Mouse (Mus musculus) right cerebral cortex, adult 2 months (tissue): Measurements from ENCODE around the gene Agps.

Experiments
- DNase-seq, 2 experiments: peaks; one replicate each; pipeline ENCODE4 v3.0.0; 2021 to 2022; ENCODE audit warnings: low spot score in 2 of 2

Gene Agps

DNA sequence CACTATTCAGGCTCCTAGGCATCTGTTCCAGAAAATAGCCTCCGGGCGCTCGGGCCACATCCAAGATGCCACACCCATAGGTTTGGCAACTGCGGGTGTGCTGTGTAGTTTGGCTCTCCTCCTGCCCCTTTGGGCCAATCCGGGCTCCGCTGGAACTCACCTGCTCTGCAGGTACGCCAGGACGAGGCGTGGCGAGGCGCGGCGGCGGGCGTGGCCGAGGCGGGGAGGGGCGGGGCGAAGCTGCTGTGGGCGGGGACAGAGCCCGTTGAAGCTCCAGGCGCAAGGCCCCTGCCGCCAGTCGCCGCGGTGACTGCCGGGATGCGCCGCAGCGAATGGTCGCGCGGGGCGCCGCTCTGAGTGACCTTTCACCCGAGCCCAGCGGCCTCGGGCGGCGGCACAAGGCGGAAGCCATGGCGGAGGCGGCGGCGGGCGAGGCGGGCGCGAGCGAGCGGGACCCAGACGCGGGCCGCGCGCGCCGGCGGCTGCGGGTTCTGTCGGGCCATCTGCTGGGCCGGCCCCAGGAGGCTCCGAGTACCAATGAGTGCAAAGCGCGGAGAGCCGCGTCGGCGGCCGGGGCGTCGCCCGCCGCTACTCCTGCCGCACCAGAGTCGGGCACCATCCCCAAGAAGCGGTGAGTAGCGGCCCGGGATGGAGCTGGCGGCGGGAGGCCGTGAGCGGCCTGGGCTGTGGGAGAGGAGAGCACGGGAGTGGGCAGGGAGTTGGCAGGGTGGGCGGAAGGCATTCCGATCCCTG is at the start of gene Agps:
Gene Agps (plus strand): TSS at position 297 of the 753 bp plus-strand sequence.
- peak; percentile 78 to 85 for DNase-seq

DNA sequence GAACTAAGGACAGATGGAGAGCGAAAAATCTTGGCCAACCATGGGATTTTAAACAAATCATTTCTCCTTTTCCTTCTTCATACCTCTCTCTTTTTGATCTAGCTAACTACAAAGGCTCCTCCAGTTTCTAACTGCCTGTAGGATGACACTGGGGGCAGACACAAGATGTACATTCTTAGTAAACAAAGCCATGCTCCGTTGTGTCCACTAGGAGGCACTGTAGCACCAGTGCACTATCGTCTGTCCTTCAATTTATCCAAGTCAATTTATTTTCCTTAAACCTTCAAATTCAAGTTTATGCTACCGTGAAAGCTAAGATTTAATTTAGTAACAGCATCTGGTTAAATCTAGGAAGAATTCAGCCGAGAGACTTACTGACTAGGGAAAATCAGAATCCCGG is 45.9 kb upstream of the Agps start:
- peak; percentile 17 to 30 for DNase-seq

DNA sequence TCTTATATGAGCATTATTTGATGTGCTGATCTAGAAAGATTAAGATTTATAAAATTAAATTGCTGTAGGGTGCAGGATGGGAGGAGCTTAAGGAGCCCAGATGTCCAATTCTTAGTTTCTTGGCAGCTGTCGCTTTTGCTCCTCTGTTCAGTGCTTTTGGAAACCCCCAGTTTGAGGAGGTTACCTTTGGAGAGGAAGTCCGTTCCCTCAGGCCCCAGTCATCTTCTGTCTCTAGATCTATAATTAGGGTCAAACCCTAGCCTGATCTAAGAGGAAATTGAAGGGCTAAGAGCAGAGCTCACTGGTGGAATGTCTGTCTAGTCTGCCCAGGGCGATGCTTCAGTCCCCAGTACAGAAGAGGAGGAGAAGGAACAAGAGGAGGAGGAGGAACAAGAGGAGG is 43.5 kb upstream of the Agps start:
- DNase-seq = no peak

DNA sequence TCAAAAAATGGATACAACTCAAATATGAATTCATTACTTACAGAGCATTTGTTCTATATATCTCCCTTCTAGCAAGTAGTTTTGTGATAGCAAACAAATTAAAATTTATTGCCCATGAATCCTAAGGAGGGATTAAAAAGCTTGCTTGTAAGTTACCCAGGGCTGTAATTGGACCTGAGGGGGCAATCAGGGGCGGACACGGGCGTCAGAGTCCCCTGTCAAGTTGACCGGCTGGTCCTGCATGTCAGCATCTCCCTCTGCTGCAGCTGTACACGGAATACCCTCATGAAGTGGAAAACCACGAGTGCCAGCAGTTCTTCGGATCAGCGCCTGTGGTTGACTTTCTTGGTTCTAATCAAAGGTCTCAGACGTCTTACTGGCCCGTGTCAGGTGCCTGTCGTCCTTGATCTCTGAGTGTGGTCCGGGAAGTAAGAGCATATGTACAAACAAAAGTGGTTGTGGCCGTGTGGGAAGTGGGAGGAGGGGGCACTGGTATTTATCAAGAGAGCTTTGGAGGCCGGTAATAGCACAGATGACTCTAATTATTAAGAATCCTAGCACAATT is 41.9 kb upstream of the Agps start:
- no peak for DNase-seq

DNA sequence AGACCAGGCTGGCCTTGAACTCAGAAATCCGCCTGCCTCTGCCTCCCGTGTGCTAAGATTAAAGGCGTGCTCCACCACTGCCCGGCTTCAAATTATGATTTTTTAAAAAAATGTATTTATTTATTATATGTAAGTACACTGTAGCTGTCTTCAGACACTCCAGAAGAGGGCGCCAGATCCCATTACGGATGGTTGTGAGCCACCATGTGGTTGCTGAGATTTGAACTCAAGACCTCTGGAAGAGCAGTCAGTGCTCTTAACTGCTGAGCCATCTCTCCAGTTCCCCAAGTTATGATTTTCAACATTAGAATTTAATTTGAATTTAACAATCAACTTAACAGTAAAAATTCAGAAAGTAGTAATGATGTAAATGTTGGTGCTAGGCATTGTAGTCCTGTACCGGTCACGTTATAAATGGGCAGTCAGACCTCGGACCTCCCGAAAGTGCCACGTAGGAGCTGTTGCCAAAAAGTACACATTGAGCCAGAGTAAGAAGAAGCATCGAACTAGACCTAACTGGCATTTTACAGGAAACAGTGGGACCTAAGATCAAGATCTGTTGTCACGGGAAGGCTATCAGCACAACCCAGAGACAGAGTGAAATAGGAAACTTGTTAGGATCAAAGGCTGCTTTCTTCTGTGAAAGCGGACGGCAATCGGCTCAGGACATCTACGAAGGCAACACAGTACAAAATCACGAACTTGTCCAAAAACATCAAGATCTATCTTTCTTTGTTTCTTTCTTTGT is 40.2 kb upstream of the Agps start:
- no peak for DNase-seq

DNA sequence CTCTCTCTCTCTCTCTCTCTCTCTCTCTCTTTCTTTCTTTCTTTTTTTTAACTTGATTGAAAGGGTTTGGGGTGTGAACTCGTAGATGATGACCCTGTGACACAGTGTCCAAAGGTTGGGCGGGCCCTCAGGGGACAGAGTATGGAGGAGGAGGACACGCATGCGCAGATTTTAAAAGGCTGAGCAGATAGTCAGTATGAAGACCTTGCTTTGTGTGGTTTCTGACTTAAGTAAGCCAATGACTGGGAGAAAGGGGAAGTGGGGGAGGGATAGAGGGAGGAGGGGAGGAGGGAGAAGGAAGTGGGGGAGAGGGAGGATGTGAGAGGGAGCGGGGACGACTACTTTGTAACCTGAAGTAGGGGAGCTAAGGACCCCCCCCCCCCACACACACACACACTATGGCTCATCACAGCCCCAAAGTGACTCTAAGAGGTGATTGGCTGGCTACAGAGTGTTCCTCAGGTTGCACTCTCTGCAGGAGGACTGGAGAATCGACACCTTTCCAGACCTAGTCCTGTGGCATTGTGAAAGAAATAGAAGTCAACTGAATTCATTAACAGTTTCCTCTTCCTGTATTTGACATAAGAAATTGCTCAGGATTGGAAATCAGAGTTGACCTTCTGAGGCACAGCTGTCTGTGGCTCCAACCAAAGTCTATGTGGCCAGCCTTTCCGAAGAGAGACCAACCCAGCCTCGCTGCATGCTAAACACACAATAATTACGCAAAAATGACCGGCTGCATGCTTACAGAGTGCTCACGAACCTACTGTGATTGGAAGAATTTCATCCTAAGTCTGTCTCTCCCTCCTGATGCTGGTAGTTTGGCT is 39.4 kb upstream of the Agps start:
- no peak for DNase-seq

DNA sequence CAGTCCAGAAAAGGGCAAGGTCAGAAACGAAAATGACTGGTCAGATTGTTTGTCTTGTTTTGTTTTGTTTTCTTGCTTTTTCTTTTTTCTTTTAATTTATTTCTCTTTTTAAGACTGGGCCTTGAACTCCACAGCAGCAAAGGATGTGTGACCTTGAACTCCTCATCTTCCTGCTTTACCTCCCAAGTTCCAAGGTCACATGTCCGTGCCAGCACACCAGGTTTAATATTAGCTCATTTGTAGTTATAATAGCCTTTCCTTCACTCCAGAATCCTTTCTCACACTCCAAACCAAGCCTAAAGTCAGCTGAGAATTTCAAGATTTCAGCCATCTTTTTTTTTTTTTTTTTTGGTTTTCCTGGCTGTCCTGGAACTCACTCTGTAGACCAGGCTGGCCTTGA is 35.8 kb upstream of the Agps start:
- no peak for DNase-seq

DNA sequence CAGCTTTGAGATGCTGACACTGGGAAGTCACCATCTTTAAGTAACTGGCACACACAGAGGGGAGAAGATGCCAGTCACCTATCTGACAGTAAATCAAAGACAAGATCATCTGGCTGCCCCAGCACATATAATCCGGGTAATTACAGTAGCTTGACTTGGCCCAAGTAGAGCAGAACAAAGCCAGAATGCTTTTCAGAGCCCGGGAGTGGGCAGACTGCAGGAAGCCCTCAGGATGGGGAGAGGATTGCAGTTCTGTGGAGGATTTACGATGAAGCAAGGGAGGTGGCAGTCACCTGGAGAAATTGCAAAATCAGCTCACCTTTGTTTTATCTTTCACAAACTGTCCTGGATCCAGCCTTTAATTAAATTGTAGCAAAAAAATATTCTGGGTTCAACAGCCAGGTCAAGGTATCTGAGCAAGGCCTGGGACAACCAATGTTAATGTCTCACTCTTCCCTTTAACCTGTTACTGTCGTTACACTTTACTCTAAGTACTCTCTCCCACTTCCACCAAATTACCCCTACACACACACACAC is 33.5 kb upstream of the Agps start:
- DNase-seq = no peak

DNA sequence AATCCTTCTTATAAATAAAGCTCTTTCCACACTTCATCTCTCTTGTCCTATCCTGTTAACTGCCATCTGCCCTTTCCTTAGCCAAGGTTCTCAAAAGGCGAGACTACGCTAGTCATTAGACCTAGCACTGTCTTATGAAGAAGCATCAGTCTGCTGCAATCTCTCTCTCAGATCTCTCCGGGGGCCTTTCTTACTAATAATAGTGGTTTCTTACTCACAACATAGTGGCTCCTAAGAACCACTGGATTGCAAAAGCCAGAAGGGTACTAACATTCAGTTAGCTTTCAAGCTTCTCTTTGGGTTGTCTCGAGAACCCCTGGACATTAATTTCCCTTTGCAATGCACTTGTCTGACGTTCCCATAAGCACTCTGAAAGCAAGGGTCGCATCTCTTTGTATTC is 26.2 kb upstream of the Agps start:
- no peak for DNase-seq

DNA sequence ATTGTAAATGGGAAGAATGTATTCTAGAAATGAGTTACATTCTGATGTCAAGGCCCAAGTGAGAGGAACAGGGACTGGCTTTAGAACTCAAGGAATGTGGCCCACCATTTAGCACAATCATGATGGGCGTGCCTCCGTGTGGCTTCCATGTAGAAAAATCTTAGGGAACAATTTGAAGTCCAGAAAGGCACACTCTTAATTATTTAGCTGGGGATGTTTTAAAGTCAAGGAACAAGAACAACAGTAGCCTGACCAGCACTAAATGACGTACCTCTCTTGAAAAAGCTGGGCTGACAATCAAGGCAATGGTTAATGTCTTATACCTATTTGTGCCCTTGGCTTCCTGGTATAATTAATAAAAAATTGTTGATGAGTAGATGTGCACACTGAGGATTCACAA is 25.1 kb upstream of the Agps start:
- no peak for DNase-seq

DNA sequence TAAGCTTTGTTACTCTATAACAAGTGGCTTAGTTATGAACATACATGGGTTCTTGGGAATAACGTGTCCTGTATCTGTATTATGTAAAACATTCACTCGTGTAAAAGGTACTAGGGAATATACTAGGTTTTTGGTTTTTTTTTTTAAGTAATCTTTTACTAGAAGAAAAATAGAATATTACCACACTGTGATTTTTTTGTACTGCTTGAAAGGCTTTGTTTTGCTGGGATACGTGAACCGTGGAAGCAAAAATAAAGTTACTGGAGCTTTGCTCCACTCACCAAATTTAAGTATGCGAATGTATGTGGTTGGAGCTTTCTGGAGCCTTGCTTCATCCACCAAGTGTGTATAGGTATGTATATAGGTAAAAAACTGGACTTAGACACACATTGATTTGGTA is 24.5 kb upstream of the Agps start:
- no peak for DNase-seq

DNA sequence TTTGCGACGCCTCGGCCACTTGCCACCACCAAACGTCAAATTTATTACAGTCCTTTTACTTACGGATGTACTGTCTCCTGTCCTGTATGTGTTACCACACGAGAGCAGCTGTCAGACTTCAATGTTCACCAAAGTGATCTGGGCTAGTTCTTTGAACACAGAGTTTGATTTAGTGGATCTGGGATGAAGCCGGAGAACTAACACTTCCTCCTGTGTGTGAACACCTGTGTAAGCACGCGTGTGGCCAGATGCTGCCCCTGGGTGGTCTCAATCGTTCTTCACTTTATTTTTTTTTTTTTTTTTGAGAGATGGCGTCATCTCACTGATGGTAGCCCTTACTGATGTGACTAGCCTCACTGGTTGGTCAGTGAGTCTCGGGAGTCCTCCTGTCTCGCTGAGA is 17.1 kb upstream of the Agps start:
- no peak for DNase-seq

DNA sequence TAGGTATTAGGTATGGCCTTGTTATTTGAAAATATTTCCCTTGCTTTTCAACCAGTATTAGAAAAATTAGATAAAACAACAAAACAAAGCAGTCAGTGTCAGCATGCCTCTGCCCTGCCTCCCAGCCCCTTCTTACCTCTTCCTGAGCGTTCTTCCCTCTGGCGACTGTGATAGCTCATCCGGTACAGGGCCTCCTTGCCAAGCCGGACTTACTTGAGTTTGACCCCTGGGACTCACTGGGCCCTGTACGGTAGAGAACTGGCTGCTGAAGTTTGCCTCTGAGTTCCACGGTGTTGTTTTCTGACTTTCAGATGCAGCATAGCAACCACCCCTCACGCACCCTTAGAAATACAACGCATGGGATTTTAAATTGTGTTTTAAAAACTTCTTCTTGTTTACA is 16.5 kb upstream of the Agps start:
- DNase-seq = no peak

DNA sequence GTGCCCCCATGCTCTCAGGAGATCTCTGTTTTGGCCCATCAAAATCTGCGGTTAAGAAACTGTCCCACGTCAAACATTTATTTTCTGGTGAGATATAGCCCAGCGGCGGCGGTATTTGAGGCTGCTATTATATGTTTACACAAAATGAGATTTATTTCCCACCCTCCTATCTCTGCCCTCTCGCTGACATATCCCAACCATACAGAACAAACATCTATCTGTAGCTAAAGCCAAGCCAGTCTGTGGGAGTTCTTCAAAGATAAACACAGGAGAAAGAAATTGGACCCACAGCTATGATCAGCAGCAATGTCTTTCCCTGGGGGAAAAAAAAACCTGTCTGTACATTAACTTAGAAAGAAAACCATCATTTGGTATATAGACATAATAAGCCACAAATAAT is 15.3 kb upstream of the Agps start:
- no peak for DNase-seq

DNA sequence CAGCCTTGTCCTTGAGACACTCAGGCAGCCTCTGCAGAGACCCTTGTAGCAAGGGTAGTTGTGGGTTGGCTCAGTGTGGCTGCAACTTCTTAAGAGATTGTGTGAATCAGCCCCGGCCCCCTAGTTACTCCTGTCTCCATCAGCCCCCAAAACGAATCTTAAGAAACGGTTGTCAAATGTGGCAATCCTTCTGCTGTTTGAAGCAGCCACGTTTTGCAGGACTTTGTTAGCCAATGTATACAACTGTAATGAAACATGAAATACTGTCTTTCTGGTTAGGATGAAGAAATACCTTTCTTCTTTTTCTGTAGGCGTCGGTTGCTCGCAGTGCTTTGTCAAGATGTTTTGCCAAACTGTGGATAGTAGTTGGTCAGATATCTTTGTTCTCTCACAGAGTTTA is 13.3 kb upstream of the Agps start:
- DNase-seq = no peak

DNA sequence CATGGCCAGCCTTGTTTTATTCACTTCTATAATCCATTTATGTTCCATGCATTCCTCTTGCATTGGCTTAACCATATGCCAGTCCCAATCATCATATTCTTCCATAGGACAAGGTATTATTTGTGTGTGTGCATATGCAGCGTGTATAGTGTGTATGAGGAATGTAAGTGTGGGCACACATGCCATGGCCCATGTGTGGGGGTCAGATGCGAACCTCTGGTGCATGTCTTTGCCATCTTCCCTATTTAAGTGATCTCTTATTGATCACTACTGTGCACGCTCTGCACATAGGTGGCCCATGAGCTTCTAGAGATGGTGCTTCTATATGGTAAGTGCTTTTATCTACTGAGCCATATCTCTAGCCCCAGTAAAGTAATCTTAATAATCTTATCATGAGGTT is 12.2 kb upstream of the Agps start:
- no peak for DNase-seq

DNA sequence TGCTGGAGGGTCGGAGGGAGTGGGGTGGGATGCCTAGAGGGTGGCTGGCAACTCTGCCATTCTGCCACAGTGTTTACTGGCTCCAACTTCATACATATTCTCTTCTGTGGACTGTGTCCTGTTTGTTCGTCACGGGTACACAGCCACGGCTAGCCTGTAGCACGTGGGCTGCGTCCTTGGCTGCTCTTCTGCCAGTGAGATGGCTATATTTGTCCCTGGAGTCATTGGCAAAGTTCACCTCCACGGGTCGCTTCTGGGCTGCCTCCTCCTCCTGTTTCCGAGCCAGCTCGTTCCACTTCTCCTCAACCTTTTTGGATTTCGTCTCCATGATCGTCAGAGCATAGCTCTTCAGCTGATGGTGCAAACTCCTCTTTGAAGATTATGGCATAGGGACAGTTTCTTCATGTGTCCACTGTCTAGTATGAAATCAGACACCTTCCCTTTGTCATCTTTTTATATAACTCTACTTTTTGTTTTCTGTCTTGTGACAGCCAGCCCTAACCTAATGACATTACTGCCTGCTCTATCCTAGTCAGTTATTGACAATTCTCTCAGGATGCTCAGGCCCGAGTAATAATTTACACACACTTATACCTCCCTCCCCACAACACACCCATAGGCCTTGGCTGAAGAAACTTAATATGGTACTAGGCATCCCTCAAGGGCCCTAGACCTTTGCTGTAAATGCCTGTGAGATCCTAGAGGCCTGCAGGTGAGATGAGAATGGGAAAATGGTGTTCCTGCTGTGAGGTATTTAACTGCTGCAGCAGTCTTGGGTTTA is 9.8 kb upstream of the Agps start:
- DNase-seq = no peak

DNA sequence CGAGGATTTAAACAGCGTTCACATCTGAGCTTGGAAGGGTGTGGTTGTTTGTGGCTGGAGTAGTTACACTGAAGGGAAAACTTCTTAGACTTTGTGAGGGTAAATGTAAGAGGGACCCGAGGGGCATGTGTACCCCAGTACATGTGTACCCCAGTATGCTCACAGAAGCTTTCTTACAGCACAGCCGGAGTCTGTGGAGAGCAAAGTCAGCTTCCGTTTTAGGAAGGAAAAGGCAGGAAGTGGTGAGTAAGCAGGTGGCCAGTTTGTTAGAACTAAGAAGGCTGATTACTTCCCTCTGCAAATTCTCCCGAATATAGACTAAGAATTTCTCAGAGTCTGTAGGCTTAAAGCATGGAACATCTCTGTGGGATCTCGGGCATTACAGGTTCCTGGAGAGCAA is 8.2 kb upstream of the Agps start:
- no peak for DNase-seq

DNA sequence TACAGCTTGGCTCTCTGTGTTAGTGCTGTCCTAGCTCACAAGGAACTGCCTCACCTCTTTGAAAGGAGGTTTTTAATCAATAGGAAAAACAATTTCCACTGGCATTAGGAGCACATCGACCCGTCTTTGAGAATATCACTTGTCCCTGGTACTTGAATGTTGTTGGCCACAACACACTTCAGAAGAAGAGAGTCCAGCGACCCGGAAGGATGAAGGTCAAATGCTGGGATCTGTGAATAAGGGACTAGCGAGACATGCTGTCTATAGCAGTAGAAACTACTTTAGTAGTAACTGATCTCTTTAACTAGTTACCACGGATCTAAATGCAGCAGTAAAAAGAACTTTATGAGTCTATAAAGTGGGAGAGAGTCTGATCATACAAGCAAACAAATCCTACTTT is 7.8 kb upstream of the Agps start:
- no peak for DNase-seq

DNA sequence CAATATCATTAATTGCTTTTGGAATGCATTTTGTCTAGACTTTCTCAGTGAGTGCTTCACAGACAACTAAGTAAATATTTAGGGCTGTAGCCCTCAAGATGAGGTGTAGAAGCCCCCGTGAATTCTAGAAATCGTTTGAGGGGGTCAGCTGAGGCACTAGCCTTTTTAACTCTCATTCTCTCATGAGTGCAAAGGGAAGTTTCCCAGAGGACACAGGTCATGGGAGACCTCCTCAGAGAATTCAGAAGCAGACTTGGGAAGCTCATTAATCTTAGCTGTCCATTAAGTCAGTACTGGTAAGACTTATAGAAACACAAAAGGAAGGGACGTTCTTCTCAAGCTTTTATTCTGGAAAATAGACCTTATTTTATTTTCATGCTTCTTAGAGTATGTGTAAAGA is 7.1 kb upstream of the Agps start:
- DNase-seq = no peak

DNA sequence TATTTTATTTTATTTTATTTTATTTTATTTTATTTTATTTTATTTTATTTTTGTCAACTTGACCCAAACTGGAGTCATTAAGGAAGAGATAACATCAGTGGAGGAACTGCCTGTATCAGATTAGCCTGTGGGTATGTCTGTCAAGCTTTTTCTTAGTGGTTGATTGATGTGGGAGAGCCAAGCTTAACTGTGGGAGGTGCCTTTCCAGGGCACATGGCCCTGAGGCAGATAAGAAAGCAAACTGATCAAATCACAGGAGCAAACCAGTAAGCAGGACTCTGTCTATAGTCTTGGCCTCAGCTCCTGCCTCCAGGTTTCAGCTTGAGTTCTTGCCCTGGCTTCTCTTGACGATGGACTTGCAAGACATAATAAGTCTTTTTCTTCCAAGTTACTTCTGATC is 6.4 kb upstream of the Agps start:
- no peak for DNase-seq
